Mouse (Mus musculus): ENCODE data around the gene Adam15.

DNA sequence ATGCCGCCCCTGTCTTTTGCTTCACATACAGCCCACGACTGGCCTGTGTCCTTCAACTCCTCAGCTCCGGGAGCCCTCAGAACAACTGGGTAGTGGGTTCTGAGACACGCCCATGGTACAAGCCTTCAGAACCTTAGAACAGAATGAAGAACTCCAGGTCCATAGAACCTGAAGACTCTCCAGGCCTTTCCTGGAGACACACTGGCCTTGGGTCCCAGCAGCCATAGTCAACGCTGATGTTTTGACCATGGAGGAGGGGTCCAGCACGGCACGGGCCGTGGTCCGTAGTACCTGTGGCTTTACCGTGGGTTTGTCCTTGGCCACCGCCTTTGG, 15.3 kb upstream of the Adam15 start, which contains the start of gene Dcst1:
- TF ChIP-seq CTCF (conservative IDR thresholded peaks at IDR 0.05; ENCODE audit: insufficient read depth, insufficient read length, low read depth, low read length) (no peak), POLR2A (IDR thresholded peaks at IDR 0.05; ENCODE audit: low read depth, low read length) (no peak)

Measured in kidney, adult 2 months (tissue).